Mouse (Mus musculus) heart, embryonic 14.5 days (tissue): ENCODE results near the gene Rhou. TPM values are rescaled to one million over a fixed set of nuclear protein-coding genes. Genes with fewer than 3 reads are reported as not detected.

Experiments used
- ATAC-seq: fragments of 200-750 bp; cut with Nextera tagmentation; 2 replicates; pipeline ENCODE4 v1.8.0; 2017; ENCODE audit warnings: low read depth, moderate TSS enrichment; ENCODE audit not compliant: insufficient number of reproducible peaks, insufficient read depth, low FRiP score
- H3K27ac ChIP-seq, 2 experiments: fragments of 200-500 bp in 1 of 2; fragments of 300-500 bp in 1 of 2; sonication (generic) in 1 of 2; replicated peaks in 1 of 2; 2 replicates each; pipeline ENCODE4 v1.5.1; 2012 to 2014; ENCODE audit warnings: low read depth in 2 of 2, low read length in 2 of 2, control low read depth in 1 of 2, mild to moderate bottlenecking in 1 of 2, mixed read lengths in 1 of 2; ENCODE audit not compliant: control insufficient read depth in 1 of 2, insufficient read depth in 1 of 2
- H3K27me3 ChIP-seq: fragments of 300-500 bp; sonication (generic); 2 replicates; pipeline ENCODE4 v1.6.1; 2014; ENCODE audit warnings: mild to moderate bottlenecking, low read length, control low read depth; ENCODE audit not compliant: control insufficient read depth, insufficient read depth
- H3K36me3 ChIP-seq: fragments of 300-500 bp; sonication (generic); 2 replicates; pipeline ENCODE4 v1.6.1; 2014; ENCODE audit warnings: mild to moderate bottlenecking, control low read depth, low read length, mixed read lengths; ENCODE audit not compliant: control insufficient read depth, insufficient read depth
- H3K4me1 ChIP-seq, 2 experiments: fragments of 200-500 bp in 1 of 2; fragments of 300-500 bp in 1 of 2; sonication (generic) in 1 of 2; 2 replicates each; pipeline ENCODE4 v1.6.1; 2012 to 2014; ENCODE audit warnings: low read length in 2 of 2, control low read depth in 1 of 2, mixed read lengths in 1 of 2; ENCODE audit not compliant: control insufficient read depth in 2 of 2, insufficient read depth in 2 of 2
- H3K4me2 ChIP-seq: fragments of 300-500 bp; sonication (generic); 2 replicates; pipeline ENCODE4 v1.6.1; 2014; ENCODE audit warnings: mild to moderate bottlenecking, low read length
- H3K4me3 ChIP-seq, 2 experiments: fragments of 200-500 bp in 1 of 2; fragments of 300-500 bp in 1 of 2; sonication (generic) in 1 of 2; 2 replicates each; pipeline ENCODE4 v1.5.1; 2012 to 2014; ENCODE audit warnings: low read length in 2 of 2, mild to moderate bottlenecking in 2 of 2, control low read depth in 1 of 2, low read depth in 1 of 2, moderate library complexity in 1 of 2; ENCODE audit not compliant: control insufficient read depth in 1 of 2, insufficient read depth in 1 of 2
- H3K9ac ChIP-seq: fragments of 300-500 bp; sonication (generic); 2 replicates; pipeline ENCODE4 v1.6.1; 2014; ENCODE audit warnings: mild to moderate bottlenecking, low read length
- H3K9me3 ChIP-seq: fragments of 300-500 bp; sonication (generic); 2 replicates; pipeline ENCODE4 v1.6.1; 2016; ENCODE audit warnings: low read length, control low read depth; ENCODE audit not compliant: control insufficient read depth
- WGBS: fragments of 180-500 bp; shearing (Covaris S2); extraction: QIAGEN DNeasy Blood & Tissue Kit; methylation state at CpG from one replicate; pipeline ENCODE4 v1.1.7; 2014; 5-methylcytosine and 5-hydroxymethylcytosine counted together
- polyA plus RNA-seq: library from polyadenylated mRNA; unstranded; fragments of >200 nt; fragmentation: Nextera tagmentation; extraction: Ambion mirVana; gene quantifications from 2 replicates; pipeline ENCODE4 v1.2.1, GENCODE M21; 2014

The Rhou gene
- polyA plus RNA-seq, 1 experiment from 2014 or later = 10.0 TPM

DNA sequence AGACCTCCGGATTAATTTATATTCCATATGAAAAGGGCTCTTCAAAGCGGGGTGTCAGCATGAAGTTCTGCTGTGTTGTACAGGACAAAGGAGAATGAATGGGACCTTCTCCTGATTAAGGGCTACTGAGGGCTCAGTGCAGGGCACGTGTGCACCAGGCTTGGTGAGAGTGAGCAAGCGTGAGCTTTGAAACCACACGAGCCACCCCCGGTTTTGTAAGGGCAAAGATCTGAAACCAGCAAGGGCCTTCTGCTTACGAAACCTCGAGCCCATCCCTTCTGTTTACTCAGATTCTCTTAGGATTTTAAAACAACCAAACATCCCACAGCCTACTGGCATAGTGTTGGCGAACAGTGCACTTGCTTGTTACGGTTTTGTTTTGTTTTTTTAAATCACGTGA lies 7.8 kb downstream of the Rhou start:
- H3K36me3 ChIP-seq = peaks cover 52% of the 10 kb centered on the region
- no peak overlapping the region for H3K4me2 ChIP-seq
- H3K9me3 ChIP-seq = no peaks in the 10 kb centered on the region
- peaks cover 0 to 2% of the 10 kb centered on the region in 2 experiments; a peak in 1 of 4 replicates for H3K4me1 ChIP-seq
- no peaks in the 10 kb centered on the region for H3K27me3 ChIP-seq
- no peak overlapping the region for H3K27ac ChIP-seq
- H3K4me3 ChIP-seq = no peak overlapping the region
- 88% methylated on average over 11 of the region's 11 CpGs for WGBS
- H3K9ac ChIP-seq = no peak overlapping the region
- no peak for ATAC-seq

DNA sequence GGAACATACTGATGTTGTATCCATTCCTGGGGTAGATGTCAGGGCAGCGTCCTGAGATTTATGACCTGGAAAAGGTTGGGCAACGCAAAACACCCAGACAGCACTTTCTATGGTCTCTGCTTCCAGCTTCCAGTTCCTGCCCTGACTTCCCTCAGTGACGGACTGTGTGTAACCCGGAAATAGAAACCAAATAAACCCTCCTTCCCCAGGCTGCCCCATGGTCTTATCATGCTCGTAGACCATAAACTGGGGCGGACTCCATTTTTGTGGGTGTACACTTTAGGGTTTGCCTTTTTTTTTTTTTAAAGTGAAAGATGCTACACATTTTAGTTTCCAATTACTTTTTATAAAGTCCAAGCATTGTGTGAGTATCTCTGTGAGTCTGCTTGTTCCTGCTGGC lies 11.9 kb downstream of the Rhou start:
- no peak overlapping the region for H3K4me3 ChIP-seq
- no peak overlapping the region for H3K27ac ChIP-seq
- H3K27me3 ChIP-seq = no peaks in the 10 kb centered on the region
- WGBS = 68% methylated on average over 6 of the region's 6 CpGs
- H3K4me1 ChIP-seq = no peaks in the 10 kb centered on the region
- no peak overlapping the region for H3K4me2 ChIP-seq
- no peak for ATAC-seq
- H3K9me3 ChIP-seq = no peaks in the 10 kb centered on the region
- H3K36me3 ChIP-seq = peaks cover 33% of the 10 kb centered on the region
- H3K9ac ChIP-seq = no peak overlapping the region

DNA sequence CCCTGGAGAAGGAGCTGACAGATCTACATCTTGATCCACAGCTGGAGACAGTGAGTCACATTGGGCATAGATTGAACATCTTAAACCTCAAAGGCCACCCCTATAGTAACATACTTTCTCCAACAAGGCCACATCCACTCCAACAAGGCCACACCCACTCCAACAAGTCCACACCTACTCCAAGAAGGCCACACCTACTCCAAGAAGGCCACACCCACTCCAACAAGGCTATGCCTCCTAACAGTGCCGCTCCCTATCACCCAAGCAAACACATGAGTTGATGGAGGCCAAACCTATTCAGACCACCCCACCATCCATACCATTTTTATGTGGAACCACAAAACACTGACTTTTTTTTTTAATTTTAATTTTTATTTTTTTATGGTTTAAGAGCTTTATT lies 13.1 kb downstream of the Rhou start:
- H3K9me3 ChIP-seq = no peaks in the 10 kb centered on the region
- 90% methylated on average over 1 of the region's 1 CpGs for WGBS

DNA sequence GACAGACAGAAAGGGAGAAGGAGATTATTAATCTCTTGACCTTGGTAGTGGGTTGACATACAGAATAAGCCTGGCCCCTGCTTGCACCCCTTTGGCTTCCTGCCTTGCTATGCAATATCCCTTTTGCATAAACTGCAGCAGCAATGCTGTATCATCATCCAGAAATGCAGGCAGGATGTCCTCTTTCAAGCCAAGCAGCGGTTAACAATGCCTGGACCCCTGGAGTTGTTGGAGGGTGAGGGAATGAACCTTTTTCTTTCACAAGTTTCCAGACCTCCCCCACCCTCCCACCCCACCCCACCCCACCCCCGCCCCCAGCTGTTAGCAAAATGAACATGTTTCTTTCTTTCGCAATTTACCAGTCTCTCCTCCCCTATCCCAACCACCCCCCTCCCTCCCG lies 15.0 kb downstream of the Rhou start:
- no peak for ATAC-seq
- H3K27me3 ChIP-seq = no peaks in the 10 kb centered on the region
- H3K27ac ChIP-seq = no peak overlapping the region
- H3K9ac ChIP-seq = no peak overlapping the region
- WGBS = 51% methylated on average over 4 of the region's 4 CpGs
- no peaks in the 10 kb centered on the region for H3K4me1 ChIP-seq
- no peak overlapping the region for H3K4me3 ChIP-seq
- no peaks in the 10 kb centered on the region for H3K9me3 ChIP-seq
- peaks cover 5% of the 10 kb centered on the region for H3K36me3 ChIP-seq
- no peak overlapping the region for H3K4me2 ChIP-seq

More for the DNA sequence above, 13.1 kb downstream of the Rhou start:
- Histone ChIP-seq H3K9ac (no peak overlapping the region), H3K27me3 (no peaks in the 10 kb centered on the region), H3K4me1 (no peaks in the 10 kb centered on the region), H3K4me2 (no peak overlapping the region), H3K36me3 (peaks cover 22% of the 10 kb centered on the region), H3K4me3 (no peak overlapping the region), H3K27ac (no peak overlapping the region)
- ATAC-seq = no peak

DNA sequence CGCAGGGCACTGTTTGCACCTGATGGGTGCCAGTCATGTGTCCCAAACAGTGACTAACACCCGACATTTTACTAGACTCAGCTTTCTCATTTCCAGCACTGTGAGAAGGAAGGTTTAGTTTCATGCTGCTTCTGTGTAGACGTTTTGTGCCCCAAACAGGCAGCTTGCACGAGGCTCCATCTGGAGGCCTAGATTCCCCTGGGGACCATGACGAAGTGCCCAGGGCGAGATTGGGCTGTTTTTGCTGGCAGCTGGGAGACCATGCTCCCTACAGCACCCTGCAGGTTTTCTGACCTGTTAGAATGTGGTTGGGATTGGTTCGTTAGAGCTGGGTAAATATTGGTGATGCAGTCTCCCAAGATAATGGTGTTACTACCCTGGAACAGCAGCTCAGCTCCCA lies 17.0 kb downstream of the Rhou start:
- no peak for ATAC-seq
- Histone ChIP-seq H3K9ac (no peak overlapping the region), H3K27me3 (no peaks in the 10 kb centered on the region), H3K4me1 (peaks cover 5 to 8% of the 10 kb centered on the region in 2 experiments), H3K27ac (no peak overlapping the region), H3K4me3 (no peak overlapping the region), H3K36me3 (no peaks in the 10 kb centered on the region), H3K9me3 (no peaks in the 10 kb centered on the region), H3K4me2 (no peak overlapping the region)
- 64% methylated on average over 7 of the region's 7 CpGs for WGBS

DNA sequence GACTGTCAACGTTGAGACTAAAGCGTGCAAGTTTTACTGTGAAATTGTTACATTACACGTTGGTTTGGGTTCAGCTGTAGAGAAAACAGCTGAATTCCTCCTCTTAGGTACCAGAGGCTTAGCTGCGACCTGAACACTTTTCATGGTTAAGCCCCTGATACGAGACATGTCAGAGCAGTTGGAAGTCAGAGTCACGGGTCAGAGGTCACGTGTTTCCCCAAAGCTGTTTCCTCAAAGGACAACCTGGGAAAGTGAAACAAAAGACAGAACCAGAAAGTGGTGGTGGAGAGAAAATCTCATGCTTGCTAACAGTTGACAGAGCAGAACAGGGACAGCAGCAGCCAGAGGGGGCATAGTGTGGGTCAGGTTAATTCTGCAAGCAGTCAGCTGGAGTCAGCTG lies 17.7 kb downstream of the Rhou start:
- no peaks in the 10 kb centered on the region for H3K27me3 ChIP-seq
- ATAC-seq = no peak
- no peak overlapping the region for H3K27ac ChIP-seq
- no peaks in the 10 kb centered on the region for H3K9me3 ChIP-seq
- no peaks in the 10 kb centered on the region for H3K36me3 ChIP-seq
- WGBS = 75% methylated on average over 7 of the region's 7 CpGs
- H3K4me3 ChIP-seq = no peak overlapping the region
- H3K4me2 ChIP-seq = no peak overlapping the region
- H3K9ac ChIP-seq = no peak overlapping the region
- peaks cover 5 to 12% of the 10 kb centered on the region in 2 experiments for H3K4me1 ChIP-seq

DNA sequence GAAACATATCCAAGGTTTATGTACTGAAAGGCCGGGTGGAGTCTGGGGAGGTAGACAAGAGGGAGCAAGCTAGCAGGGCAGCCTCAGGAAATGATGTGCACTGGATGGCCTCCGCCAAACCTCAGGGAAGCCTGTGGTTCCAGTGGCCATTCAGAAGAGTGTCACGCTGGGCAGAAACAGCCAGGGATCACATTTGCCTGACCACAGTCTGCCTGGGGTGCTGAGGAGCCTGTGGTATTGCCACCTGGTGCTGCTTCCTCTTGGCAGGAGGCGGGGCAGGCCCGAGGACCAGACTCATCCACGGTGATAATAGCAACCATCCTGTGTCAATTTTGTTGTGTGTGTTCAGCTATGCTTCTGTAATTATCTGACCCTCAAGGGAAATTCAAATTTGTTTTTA lies 18.9 kb downstream of the Rhou start:
- ATAC-seq = no peak
- H3K4me1 ChIP-seq = peaks cover 5 to 12% of the 10 kb centered on the region in 2 experiments
- H3K4me2 ChIP-seq = no peak overlapping the region
- whole genome bisulfite sequencing = 68% methylated on average over 6 of the region's 6 CpGs
- H3K27me3 ChIP-seq = no peaks in the 10 kb centered on the region
- H3K27ac ChIP-seq = no peak overlapping the region
- H3K36me3 ChIP-seq = no peaks in the 10 kb centered on the region
- H3K9ac ChIP-seq = no peak overlapping the region
- H3K9me3 ChIP-seq = no peaks in the 10 kb centered on the region
- H3K4me3 ChIP-seq = no peak overlapping the region

DNA sequence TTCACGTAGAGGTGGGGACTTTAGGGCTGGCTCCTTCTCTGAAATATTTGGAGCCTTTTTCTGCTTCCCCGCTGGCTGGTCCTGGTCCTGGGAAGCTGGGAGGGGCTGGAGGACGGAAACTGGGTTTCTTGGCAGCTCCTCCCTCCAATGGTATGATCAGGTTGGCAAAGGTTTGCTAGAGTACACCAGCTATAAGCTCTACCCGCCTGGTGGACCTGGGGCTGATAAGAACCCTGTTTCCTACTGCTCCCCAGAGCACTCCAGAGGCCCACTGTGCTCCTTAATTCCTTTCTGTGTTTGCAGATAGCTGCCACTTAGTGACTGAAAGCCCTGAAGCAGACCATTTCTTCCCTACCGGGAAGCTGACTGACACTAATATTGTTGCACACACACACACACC lies 21.9 kb downstream of the Rhou start:
- H3K4me2 ChIP-seq = peak overlapping the region; percentile 43
- no peak for ATAC-seq
- WGBS = 14% methylated on average over 5 of the region's 5 CpGs
- H3K4me1 ChIP-seq = peaks cover 5 to 12% of the 10 kb centered on the region in 2 experiments
- H3K4me3 ChIP-seq = no peak overlapping the region
- no peak overlapping the region for H3K27ac ChIP-seq
- no peaks in the 10 kb centered on the region for H3K9me3 ChIP-seq
- H3K36me3 ChIP-seq = no peaks in the 10 kb centered on the region
- H3K9ac ChIP-seq = 0 out of 2 replicates have a peak overlapping the region, but pooled peaks have one; percentile 18
- no peaks in the 10 kb centered on the region for H3K27me3 ChIP-seq
